Mouse (Mus musculus) heart, adult 2 months (tissue): ENCODE data around the gene Lpo. TPM values are rescaled to one million over a fixed set of nuclear protein-coding genes. Genes with fewer than 3 reads are reported as not detected.
A peak's percentile ranks its signal among the peaks of the same experiment; 100 is the strongest.

Experiments
- DNase-seq, 2 experiments: peaks; one replicate each; pipeline ENCODE4 v3.0.0; 2021
- H3K27ac ChIP-seq: fragments of 200-600 bp; 2 replicates; pipeline ENCODE4 v1.8.1; 2022
- H3K27me3 ChIP-seq: fragments of 200-500 bp; 2 replicates; pipeline ENCODE4 v1.6.1; 2012; ENCODE audit warnings: mild to moderate bottlenecking, low read length, inconsistent platforms, mixed read lengths; ENCODE audit not compliant: control insufficient read depth, insufficient read depth
- H3K36me3 ChIP-seq: fragments of 200-500 bp; 2 replicates; pipeline ENCODE4 v1.6.1; 2012; ENCODE audit warnings: low read length, inconsistent platforms; ENCODE audit not compliant: control insufficient read depth, insufficient read depth
- H3K4me1 ChIP-seq: fragments of 200-500 bp; 2 replicates; pipeline ENCODE4 v1.6.1; 2011; ENCODE audit warnings: low read length; ENCODE audit not compliant: control insufficient read depth, insufficient read depth
- H3K4me3 ChIP-seq: fragments of 200-600 bp; 2 replicates; pipeline ENCODE4 v1.8.1; 2022
- H3K79me2 ChIP-seq: fragments of 200-500 bp; replicated peaks from 2 replicates; pipeline ENCODE4 v1.6.1; 2012; ENCODE audit warnings: mild to moderate bottlenecking, inconsistent platforms, low read length, moderate library complexity, mixed read lengths; ENCODE audit not compliant: control insufficient read depth, insufficient read depth
- H3K9ac ChIP-seq: fragments of 200-500 bp; 2 replicates; pipeline ENCODE4 v1.6.1; 2012; ENCODE audit warnings: low read depth, mild to moderate bottlenecking, control low read depth, inconsistent platforms, low read length, mixed read lengths
- CTCF ChIP-seq: fragments of 200-600 bp; IDR thresholded peaks from 2 replicates; pipeline ENCODE4 v1.8.1; 2022; ENCODE audit warnings: antibody characterized with exemption, mild to moderate bottlenecking, moderate library complexity
- EP300 ChIP-seq: fragments of 200-500 bp; IDR thresholded peaks from 2 replicates; pipeline ENCODE4 v1.6.1; 2011; ENCODE audit warnings: low read depth, low read length, control low read depth; ENCODE audit not compliant: insufficient read depth
- POLR2A ChIP-seq: fragments of 200-500 bp; IDR thresholded peaks from 2 replicates; pipeline ENCODE4 v1.6.1; 2011; ENCODE audit warnings: mild to moderate bottlenecking, low read depth, low read length, control low read depth; ENCODE audit not compliant: insufficient read depth
- WGBS: fragments of 180-500 bp; shearing (Covaris S2); methylation state at CpG from one replicate; pipeline ENCODE4 v1.1.7; 2018; 5-methylcytosine and 5-hydroxymethylcytosine counted together
- intact Hi-C: fragments of 180-260 bp; cut with DNase I; formaldehyde crosslinking; loops from one replicate; pipeline ENCODE4 v1.15.1; 2025
- polyA plus RNA-seq: library from polyadenylated mRNA; depleted of rRNA; stranded (reverse); fragments of >200 nt; gene quantifications from 2 replicates; pipeline ENCODE4 v1.2.3, GENCODE M21; 2012
- total RNA-seq, 2 experiments: library from RNA; stranded (reverse); gene quantifications; 2 replicates each; pipeline ENCODE4 v1.2.3; 2021

Gene Lpo
- total and polyA plus RNA-seq, 3 experiments: 0.04 TPM; not detected in 2

DNA sequence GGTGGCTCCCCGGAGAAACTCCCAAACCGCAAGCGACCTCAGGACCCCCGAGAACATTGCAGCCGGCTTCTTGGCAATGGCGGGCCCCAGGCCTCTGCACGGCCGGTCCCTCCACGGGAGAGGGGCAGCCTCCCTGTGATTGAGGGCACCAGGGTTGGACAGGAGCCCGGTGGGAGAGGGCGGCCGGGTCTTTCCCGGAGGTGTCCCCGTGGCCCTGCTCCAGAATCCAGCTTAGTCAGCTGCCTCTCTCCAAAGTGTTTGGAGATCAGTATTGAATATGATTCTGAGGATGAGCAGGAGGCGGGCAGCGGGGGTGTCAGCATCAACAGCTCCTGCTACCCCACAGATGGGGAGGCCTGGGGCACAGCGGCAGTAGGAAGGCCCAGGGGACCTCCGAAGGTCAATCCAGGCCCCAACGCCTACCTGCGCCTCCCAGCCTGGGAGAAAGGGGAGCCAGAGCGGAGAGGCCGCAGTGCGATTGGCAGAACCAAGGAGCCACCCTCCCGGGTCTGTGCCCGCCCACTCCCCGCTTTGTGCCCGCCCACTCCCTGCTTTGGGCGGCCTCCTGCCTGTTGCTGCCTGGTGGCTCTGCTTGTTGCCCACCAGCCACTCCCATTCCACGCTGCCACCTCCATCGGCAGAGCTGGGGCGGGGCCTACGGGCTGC is 49.9 kb downstream of the Lpo start:
- peaks cover 1% of the 10 kb centered on the region; the same call in 1 of the 2 replicates for H3K27me3 ChIP-seq
- H3K9ac ChIP-seq: no peak overlapping the region
- peak in 1 of 2 experiments; percentile 41 for DNase-seq
- no peaks in the 10 kb centered on the region for H3K79me2 ChIP-seq
- intact Hi-C loops: no loop called here
- H3K4me3 ChIP-seq: peak overlapping the region; percentile 18; the same call in 1 of the 2 replicates
- H3K4me1 ChIP-seq: no peaks in the 10 kb centered on the region
- H3K36me3 ChIP-seq: no peaks in the 10 kb centered on the region
- H3K27ac ChIP-seq: no peak overlapping the region
- WGBS: 11% methylated on average over 32 of the region's 32 CpGs
- TF ChIP-seq EP300 (no peak), CTCF (no peak), POLR2A (no peak)

DNA sequence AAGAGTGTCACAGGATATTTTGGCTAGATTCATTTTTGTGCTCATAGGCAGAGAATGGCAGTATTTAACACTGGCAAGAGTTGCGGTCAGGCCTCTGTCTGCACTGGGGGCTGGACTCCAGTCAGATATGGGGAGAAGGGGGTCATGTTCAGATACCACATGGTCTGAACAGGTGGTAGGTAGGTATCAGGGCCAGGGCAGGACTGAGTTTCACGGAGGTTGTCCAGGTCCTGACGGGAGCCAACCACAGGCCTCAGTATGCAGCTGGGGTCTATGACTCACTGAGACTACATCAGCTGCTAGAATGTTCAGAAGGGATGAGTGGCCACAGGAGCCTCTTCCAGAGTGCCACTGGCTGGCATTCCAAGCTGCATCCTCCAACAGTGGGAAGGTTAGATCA is 55.7 kb downstream of the Lpo start:
- no peak for DNase-seq
- Histone ChIP-seq H3K4me3 (no peak overlapping the region), H3K9ac (no peak overlapping the region), H3K36me3 (no peaks in the 10 kb centered on the region), H3K27me3 (no peaks in the 10 kb centered on the region), H3K27ac (no peak overlapping the region), H3K79me2 (no peaks in the 10 kb centered on the region), H3K4me1 (no peaks in the 10 kb centered on the region)
- TF ChIP-seq EP300 (no peak), CTCF (no peak), POLR2A (no peak)
- WGBS: 87% methylated on average over 3 of the region's 3 CpGs
- intact Hi-C loops: no loop called here

DNA sequence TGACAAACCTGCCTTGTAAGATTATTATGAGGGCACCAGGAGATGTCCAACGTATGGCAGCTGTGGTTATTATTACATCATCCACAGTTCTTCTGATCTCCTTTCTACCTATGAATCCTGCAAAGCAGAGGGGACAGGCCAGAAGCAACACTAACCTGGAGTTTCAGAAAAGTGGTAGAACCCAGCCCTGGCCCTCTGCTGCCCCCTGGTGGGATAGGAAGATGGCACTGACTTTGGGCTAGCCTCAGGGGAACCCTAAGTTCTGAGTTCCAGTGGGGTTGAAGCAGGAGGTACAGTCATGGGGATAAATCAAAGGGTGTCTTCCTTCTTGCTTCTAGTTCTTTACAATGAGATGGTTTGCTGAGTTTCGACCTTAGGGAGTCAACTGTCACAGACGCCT is 57.1 kb downstream of the Lpo start:
- H3K79me2 ChIP-seq: no peaks in the 10 kb centered on the region
- no peaks in the 10 kb centered on the region; the same call in 1 of the 2 replicates for H3K27me3 ChIP-seq
- H3K36me3 ChIP-seq: no peaks in the 10 kb centered on the region
- peak; percentile 55 to 73 for DNase-seq
- H3K9ac ChIP-seq: no peak overlapping the region
- intact Hi-C loops: loop anchor here (1.0 to 2.0 kb wide), 2 partner anchors 109 to 556 kb away; partner anchors contain the start of gene Rnf43
- no peak overlapping the region for H3K4me3 ChIP-seq
- no peaks in the 10 kb centered on the region for H3K4me1 ChIP-seq
- TF ChIP-seq POLR2A (no peak), CTCF (peak; percentile 95), EP300 (0 out of 2 replicates have a peak, but pooled peaks have one; percentile 22)
- 49% methylated on average over 3 of the region's 3 CpGs for WGBS
- H3K27ac ChIP-seq: no peak overlapping the region

DNA sequence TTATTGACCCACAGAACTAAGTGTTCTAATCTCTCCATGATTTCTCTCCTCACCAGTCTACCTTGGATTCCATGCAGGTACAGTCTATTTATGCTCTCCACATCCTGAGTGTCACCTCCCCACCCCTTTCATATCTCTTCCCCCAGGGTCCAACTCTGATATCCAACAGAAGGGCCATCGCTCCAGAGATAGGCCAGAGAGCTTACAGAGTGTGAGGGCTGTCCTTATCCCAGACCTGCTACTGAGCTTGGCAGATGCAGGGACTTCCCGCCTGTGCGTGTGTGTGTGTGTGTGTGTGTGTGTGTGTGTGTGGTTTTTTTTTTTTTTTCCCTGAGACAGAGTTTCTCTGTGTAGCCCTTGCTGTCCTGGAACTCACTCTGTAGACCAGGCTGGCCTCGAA is 59.3 kb downstream of the Lpo start:
- Histone ChIP-seq H3K9ac (no peak overlapping the region), H3K4me1 (no peaks in the 10 kb centered on the region), H3K36me3 (no peaks in the 10 kb centered on the region), H3K27ac (no peak overlapping the region), H3K27me3 (peaks cover 14% of the 10 kb centered on the region), H3K4me3 (no peak overlapping the region), H3K79me2 (no peaks in the 10 kb centered on the region)
- 60% methylated on average over 4 of the region's 4 CpGs for WGBS
- intact Hi-C loops: no loop called here
- no peak for DNase-seq
- no peak for TF ChIP-seq POLR2A
- no peak for TF ChIP-seq EP300
- no peak for TF ChIP-seq CTCF

DNA sequence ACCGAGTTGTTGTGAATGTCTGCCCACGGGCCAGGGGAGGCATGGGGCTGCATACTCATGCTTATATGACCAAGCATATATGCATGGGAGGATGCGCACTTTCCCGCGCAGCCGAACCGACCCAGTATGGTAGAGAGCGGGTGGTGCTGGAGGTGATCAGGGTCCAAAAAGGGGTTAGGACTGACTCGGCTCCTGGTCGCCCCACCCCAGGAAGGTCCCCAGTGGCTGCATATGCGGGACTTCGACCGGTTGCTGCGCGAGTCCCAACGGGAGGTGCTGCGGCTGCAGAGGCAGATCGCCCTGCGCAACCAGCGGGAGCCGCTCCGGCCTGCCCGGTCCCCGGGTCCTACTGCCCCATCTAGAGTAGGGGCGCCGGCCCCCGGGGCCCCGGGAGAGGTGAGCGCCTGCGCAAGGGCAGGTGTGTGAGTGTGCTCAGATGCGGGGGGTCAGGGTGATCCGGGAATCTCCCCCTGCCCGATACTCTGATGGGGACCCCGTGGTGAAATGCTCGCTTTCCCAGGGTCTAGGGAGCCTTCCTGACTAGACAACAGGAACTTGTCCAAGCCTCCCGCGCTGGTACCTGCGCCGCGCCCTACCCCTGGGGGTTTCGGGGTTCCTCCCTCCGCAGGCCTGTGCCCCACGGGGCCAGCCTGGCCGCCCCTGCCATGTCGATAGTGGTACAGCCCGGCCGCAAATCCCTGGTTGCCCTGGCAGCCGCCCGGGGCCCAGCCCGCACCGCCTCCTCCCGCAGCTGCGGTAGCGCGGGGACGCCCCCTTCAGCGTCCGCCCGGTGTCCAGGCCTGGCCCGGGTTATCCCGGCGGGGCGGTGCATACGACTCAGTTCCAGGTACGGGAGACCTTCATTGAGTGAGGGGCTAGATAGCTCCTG is 63.9 kb downstream of the Lpo start:
- intact Hi-C loops: no loop called here
- peak overlapping the region; percentile 12; the same call in 1 of the 2 replicates for H3K4me3 ChIP-seq
- no peaks in the 10 kb centered on the region for H3K4me1 ChIP-seq
- H3K9ac ChIP-seq: no peak overlapping the region
- 4% methylated on average over 65 of the region's 65 CpGs for WGBS
- peaks cover 30% of the 10 kb centered on the region for H3K27me3 ChIP-seq
- TF ChIP-seq EP300 (no peak), CTCF (no peak), POLR2A (no peak)
- no peak overlapping the region for H3K27ac ChIP-seq
- peak in 1 of 2 experiments; percentile 21 for DNase-seq
- H3K36me3 ChIP-seq: no peaks in the 10 kb centered on the region
- H3K79me2 ChIP-seq: no peaks in the 10 kb centered on the region
